Mouse (Mus musculus): ENCODE data around the gene Pir. TPM values are rescaled to one million over a fixed set of nuclear protein-coding genes. Genes with fewer than 3 reads are reported as not detected.

Gene Pir
- polyA plus RNA-seq, 1 experiment = 16.0 TPM

- Histone ChIP-seq H3K79me3 (ENCODE audit: low read depth) (no peaks in the 10 kb centered on the region), H3ac (ENCODE audit: control insufficient read depth, insufficient read length, low read depth) (no peak within 1 kb of the TSS), H3K4me3 (ENCODE audit: insufficient read depth, poor library complexity, severe bottlenecking) (no peak within 1 kb of the TSS), H3K79me2 (ENCODE audit: control insufficient read depth, insufficient read depth) (no peaks in the 10 kb centered on the region), H3K27me3 (ENCODE audit: control insufficient read depth, insufficient read depth, insufficient read length) (no peaks in the 10 kb centered on the region), H3K36me3 (ENCODE audit: control insufficient read depth, insufficient read depth) (no peaks in the 10 kb centered on the region)
- TF ChIP-seq USF1 (IDR thresholded peaks at IDR 0.05; ENCODE audit: low read depth) = no peak
- no peak for TF ChIP-seq CEBPB (IDR thresholded peaks at IDR 0.05; ENCODE audit: low read depth)
- TF ChIP-seq MYOG (IDR thresholded peaks at IDR 0.05; ENCODE audit: control insufficient read depth, extremely low read depth, insufficient read length) = no peak
- no peak for TF ChIP-seq FOSL1 (IDR thresholded peaks at IDR 0.05; ENCODE audit: insufficient read depth, low read length, poor library complexity, severe bottlenecking)
- no peak for TF ChIP-seq CTCF (IDR thresholded peaks at IDR 0.05; ENCODE audit: control insufficient read depth, insufficient read depth, insufficient read length)
- TF ChIP-seq MYOD1 (IDR thresholded peaks at IDR 0.05; ENCODE audit: control insufficient read depth, insufficient read length, low read depth) = no peak
- no peak for TF ChIP-seq MAX (IDR thresholded peaks at IDR 0.05)
Observed at GRCm38 (mm10) chrX:164258057-164258456, 11.1 kb upstream of the Pir start, which contains the start of gene Bmx. Gene Bmx (minus strand): TSS chrX:164258193.

- TF ChIP-seq MYOG (IDR thresholded peaks at IDR 0.05; ENCODE audit: control insufficient read depth, extremely low read depth, insufficient read length) (no peak), MYOD1 (IDR thresholded peaks at IDR 0.05; ENCODE audit: control insufficient read depth, insufficient read length, low read depth) (no peak), CTCF (IDR thresholded peaks at IDR 0.05; ENCODE audit: control insufficient read depth, insufficient read depth, insufficient read length) (no peak), MAX (IDR thresholded peaks at IDR 0.05) (no peak), USF1 (IDR thresholded peaks at IDR 0.05; ENCODE audit: low read depth) (no peak), FOSL1 (IDR thresholded peaks at IDR 0.05; ENCODE audit: insufficient read depth, low read length, poor library complexity, severe bottlenecking) (no peak), CEBPB (IDR thresholded peaks at IDR 0.05; ENCODE audit: low read depth) (no peak)
- Histone ChIP-seq H3K79me2 (ENCODE audit: control insufficient read depth, insufficient read depth) (no peaks in the 10 kb centered on the region), H3K4me3 (ENCODE audit: insufficient read depth, poor library complexity, severe bottlenecking) (no peak overlapping the region), H3K79me3 (ENCODE audit: low read depth) (no peaks in the 10 kb centered on the region), H3ac (ENCODE audit: control insufficient read depth, insufficient read length, low read depth) (no peak overlapping the region), H3K36me3 (ENCODE audit: control insufficient read depth, insufficient read depth) (no peaks in the 10 kb centered on the region), H3K27me3 (ENCODE audit: control insufficient read depth, insufficient read depth, insufficient read length) (no peaks in the 10 kb centered on the region)
Observed at GRCm38 (mm10) chrX:164258662-164259061, 10.5 kb upstream of the Pir start.

- Histone ChIP-seq H3ac (ENCODE audit: control insufficient read depth, insufficient read length, low read depth) (no peak overlapping the region), H3K4me3 (ENCODE audit: insufficient read depth, poor library complexity, severe bottlenecking) (no peak overlapping the region), H3K36me3 (ENCODE audit: control insufficient read depth, insufficient read depth) (no peaks in the 10 kb centered on the region), H3K79me2 (ENCODE audit: control insufficient read depth, insufficient read depth) (no peaks in the 10 kb centered on the region), H3K27me3 (ENCODE audit: control insufficient read depth, insufficient read depth, insufficient read length) (no peaks in the 10 kb centered on the region), H3K79me3 (ENCODE audit: low read depth) (no peaks in the 10 kb centered on the region)
- TF ChIP-seq CTCF (IDR thresholded peaks at IDR 0.05; ENCODE audit: control insufficient read depth, insufficient read depth, insufficient read length) (no peak), MYOD1 (IDR thresholded peaks at IDR 0.05; ENCODE audit: control insufficient read depth, insufficient read length, low read depth) (no peak), FOSL1 (IDR thresholded peaks at IDR 0.05; ENCODE audit: insufficient read depth, low read length, poor library complexity, severe bottlenecking) (no peak), USF1 (IDR thresholded peaks at IDR 0.05; ENCODE audit: low read depth) (no peak), CEBPB (IDR thresholded peaks at IDR 0.05; ENCODE audit: low read depth) (no peak), MAX (IDR thresholded peaks at IDR 0.05) (no peak), MYOG (IDR thresholded peaks at IDR 0.05; ENCODE audit: control insufficient read depth, extremely low read depth, insufficient read length) (no peak)
Observed at GRCm38 (mm10) chrX:164262286-164262685, 6.9 kb upstream of the Pir start.

GRCm38 (mm10) chrX:164264861-164265260 is 4.3 kb upstream of the Pir start:
- Histone ChIP-seq H3K27me3 (ENCODE audit: control insufficient read depth, insufficient read depth, insufficient read length) (no peaks in the 10 kb centered on the region), H3K36me3 (ENCODE audit: control insufficient read depth, insufficient read depth) (no peaks in the 10 kb centered on the region)
- TF ChIP-seq MYOD1 (IDR thresholded peaks at IDR 0.05; ENCODE audit: control insufficient read depth, insufficient read length, low read depth) (no peak), MYOG (IDR thresholded peaks at IDR 0.05; ENCODE audit: control insufficient read depth, extremely low read depth, insufficient read length) (no peak)

DNA sequence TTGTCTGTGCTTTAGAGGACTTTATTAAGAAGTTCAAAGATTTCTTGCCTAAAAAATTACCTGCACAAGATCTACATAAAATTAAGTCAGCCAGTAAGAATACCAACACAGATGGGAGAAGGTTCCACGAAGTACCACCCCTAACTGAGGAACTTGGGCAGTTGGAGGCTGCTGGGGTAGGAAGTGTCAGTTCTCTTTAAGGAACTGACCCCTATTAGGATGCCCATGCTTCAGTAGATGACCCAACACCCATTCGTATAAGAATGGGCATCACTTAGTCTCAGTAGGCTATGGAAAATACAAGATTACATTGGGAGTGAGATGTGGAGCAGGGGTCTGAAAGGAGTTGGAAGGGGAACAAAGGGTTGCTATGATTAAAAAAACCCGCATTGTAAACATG is 1.4 kb downstream of the Pir start:
- no peak for TF ChIP-seq MYOD1 (IDR thresholded peaks at IDR 0.05; ENCODE audit: control insufficient read depth, insufficient read length, low read depth)
- no peak for TF ChIP-seq MAX (IDR thresholded peaks at IDR 0.05)
- TF ChIP-seq FOSL1 (IDR thresholded peaks at IDR 0.05; ENCODE audit: insufficient read depth, low read length, poor library complexity, severe bottlenecking) = no peak
- TF ChIP-seq MYOG (IDR thresholded peaks at IDR 0.05; ENCODE audit: control insufficient read depth, extremely low read depth, insufficient read length) = no peak
- no peak for TF ChIP-seq CTCF (IDR thresholded peaks at IDR 0.05; ENCODE audit: control insufficient read depth, insufficient read depth, insufficient read length)
- no peak for TF ChIP-seq USF1 (IDR thresholded peaks at IDR 0.05; ENCODE audit: low read depth)
- TF ChIP-seq CEBPB (IDR thresholded peaks at IDR 0.05; ENCODE audit: low read depth) = no peak
- Histone ChIP-seq H3ac (ENCODE audit: control insufficient read depth, insufficient read length, low read depth) (no peak overlapping the region), H3K36me3 (ENCODE audit: control insufficient read depth, insufficient read depth) (no peaks in the 10 kb centered on the region), H3K79me3 (ENCODE audit: low read depth) (peaks cover 5% of the 10 kb centered on the region), H3K27me3 (ENCODE audit: control insufficient read depth, insufficient read depth, insufficient read length) (no peaks in the 10 kb centered on the region), H3K4me3 (ENCODE audit: insufficient read depth, poor library complexity, severe bottlenecking) (no peak overlapping the region), H3K79me2 (ENCODE audit: control insufficient read depth, insufficient read depth) (peaks cover 6% of the 10 kb centered on the region)

More at GRCm38 (mm10) chrX:164264861-164265260, 4.3 kb upstream of the Pir start:
- Histone ChIP-seq H3ac (ENCODE audit: control insufficient read depth, insufficient read length, low read depth) (no peak overlapping the region), H3K79me2 (ENCODE audit: control insufficient read depth, insufficient read depth) (no peaks in the 10 kb centered on the region), H3K4me3 (ENCODE audit: insufficient read depth, poor library complexity, severe bottlenecking) (no peak overlapping the region), H3K79me3 (ENCODE audit: low read depth) (no peaks in the 10 kb centered on the region)

DNA sequence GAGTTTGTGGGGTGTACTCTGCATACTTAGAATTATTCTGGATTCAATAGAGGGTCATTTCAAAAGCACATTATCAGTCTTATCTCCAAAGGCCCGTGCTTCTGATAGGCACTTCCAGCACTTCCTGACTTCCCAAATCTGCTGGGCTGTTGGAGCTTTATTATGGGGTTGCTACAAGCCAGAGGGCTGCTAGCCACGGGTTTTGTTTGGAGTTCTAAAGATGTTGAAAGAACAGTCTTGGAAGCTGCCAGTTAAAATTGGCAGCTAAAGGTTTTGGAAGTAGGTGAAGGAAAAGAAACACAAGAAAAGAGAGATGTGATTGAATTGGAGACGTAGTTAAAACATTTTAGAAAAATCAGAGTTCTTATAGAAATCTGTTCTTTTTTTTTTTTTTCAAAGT is 6.4 kb downstream of the Pir start:
- Histone ChIP-seq H3K4me3 (ENCODE audit: insufficient read depth, poor library complexity, severe bottlenecking) (no peak overlapping the region), H3K79me3 (ENCODE audit: low read depth) (peaks cover 3% of the 10 kb centered on the region), H3K27me3 (ENCODE audit: control insufficient read depth, insufficient read depth, insufficient read length) (no peaks in the 10 kb centered on the region), H3K36me3 (ENCODE audit: control insufficient read depth, insufficient read depth) (no peaks in the 10 kb centered on the region), H3ac (ENCODE audit: control insufficient read depth, insufficient read length, low read depth) (no peak overlapping the region), H3K79me2 (ENCODE audit: control insufficient read depth, insufficient read depth) (peaks cover 5% of the 10 kb centered on the region)
- TF ChIP-seq USF1 (IDR thresholded peaks at IDR 0.05; ENCODE audit: low read depth) (no peak), FOSL1 (IDR thresholded peaks at IDR 0.05; ENCODE audit: insufficient read depth, low read length, poor library complexity, severe bottlenecking) (no peak), CTCF (IDR thresholded peaks at IDR 0.05; ENCODE audit: control insufficient read depth, insufficient read depth, insufficient read length) (no peak), MAX (IDR thresholded peaks at IDR 0.05) (no peak), CEBPB (IDR thresholded peaks at IDR 0.05; ENCODE audit: low read depth) (no peak), MYOG (IDR thresholded peaks at IDR 0.05; ENCODE audit: control insufficient read depth, extremely low read depth, insufficient read length) (no peak), MYOD1 (IDR thresholded peaks at IDR 0.05; ENCODE audit: control insufficient read depth, insufficient read length, low read depth) (no peak)

All from C2C12 (cell line).